Comparison of ENCODE assay signal across 16 mouse cellular contexts in genomic region chr1:33022852-33023251, GRCm38 (mm10).
DNase-seq lines count a peak whose midpoint lies in the region; ATAC-seq and TF ChIP-seq lines count a peak whose summit lies in the region.
"Had no signal": no experiment of that assay in that cellular context is flagged by ENCODE, and none has a peak within 500 bp of the region (broad histone marks: within the 10 kb centered on the region; RNA-seq: fewer than 3 reads in every experiment).

No protein-coding gene starts in this region.

- no peak overlapping the region for H3K4me3 ChIP-seq in left cerebral cortex, adult 2 months
- no peak overlapping the region for H3K4me3 ChIP-seq in ES-E14 (ENCODE audit: insufficient read depth in 1 of 2, low read depth in 1 of 2, low read length in 2 of 2, poor library complexity in 1 of 2, severe bottlenecking in 1 of 2)
- H3K4me3 ChIP-seq: hindbrain, embryonic 12.5 days; kidney, embryonic 15.5 days; liver, embryonic 15.5 days; neural tube, embryonic 15.5 days had no signal

- no peak overlapping the region for H3K27ac ChIP-seq in left cerebral cortex, adult 2 months
- no peak overlapping the region for H3K27ac ChIP-seq in ES-E14 (ENCODE audit: insufficient read depth, low read depth, low read length, poor library complexity, severe bottlenecking)
- H3K27ac ChIP-seq: hindbrain, embryonic 12.5 days; kidney, embryonic 15.5 days; liver, embryonic 15.5 days; neural tube, embryonic 15.5 days had no signal

- H3K36me3 ChIP-seq in ES-E14 (ENCODE audit: control insufficient read depth, insufficient read depth, low read length, poor library complexity, severe bottlenecking), result no peaks in the 10 kb centered on the region
- H3K36me3 ChIP-seq: hindbrain, embryonic 12.5 days; kidney, embryonic 15.5 days; liver, embryonic 15.5 days; neural tube, embryonic 15.5 days had no signal

- peak; percentile 47 for TF ChIP-seq CTCF in left cerebral cortex, adult 2 months (IDR thresholded peaks at IDR 0.05)

- no peaks in the 10 kb centered on the region for H3K4me1 ChIP-seq in ES-E14 (ENCODE audit: control insufficient read depth in 2 of 2, insufficient read depth in 2 of 2, low read length in 2 of 2, poor library complexity in 1 of 2)
- H3K4me1 ChIP-seq: kidney, embryonic 15.5 days; liver, embryonic 15.5 days; neural tube, embryonic 15.5 days had no signal

- peak; percentile 5 for DNase-seq in embryo, embryonic 10 days (ENCODE audit: low spot score)
- no peak for DNase-seq in embryo, embryonic 9.5 days (ENCODE audit: extremely low spot score)
- DNase-seq in left cerebral cortex, adult 2 months (ENCODE audit: extremely low spot score in 1 of 2, low spot score in 2 of 2), result no peak
- no peak for DNase-seq in left cerebral cortex, postnatal 25 days (ENCODE audit: low spot score in 2 of 2)
- peak; percentile 20 for DNase-seq in ES-E14 (ENCODE audit: low read depth, low spot score)
- DNase-seq in frontal cortex, postnatal 10 days (ENCODE audit: low spot score in 2 of 2), result no peak
- DNase-seq in kidney, adult 8-10 months, result no peak
- DNase-seq: adrenal gland, postnatal 10 days; cerebellum, postnatal 36 days; layer of hippocampus, adult 9-11 months; left cerebral cortex, postnatal 4 days had no signal

- in situ Hi-C loops in ES-E14 (cut with MboI; ENCODE audit: low sequenced_read_pairs in 2 of 2, unreplicated experiment in 2 of 2), result no loop called here

- H3K9ac ChIP-seq in ES-E14 (ENCODE audit: insufficient read depth, low read depth, low read length, poor library complexity, severe bottlenecking), result no peak overlapping the region
- H3K9ac ChIP-seq: hindbrain, embryonic 12.5 days; kidney, embryonic 15.5 days; liver, embryonic 15.5 days; neural tube, embryonic 15.5 days had no signal

- 0 out of 2 replicates have a peak, but pooled peaks have one; percentile 36 for ATAC-seq in common myeloid progenitor, adult 5-6 weeks (replicated peaks; ENCODE audit: low read depth, poor library complexity, severe bottlenecking)

- H3K9me3 ChIP-seq in ES-E14 (ENCODE audit: control insufficient read depth, insufficient read depth, low read depth, low read length), result no peaks in the 10 kb centered on the region
- H3K9me3 ChIP-seq: hindbrain, embryonic 12.5 days; kidney, embryonic 15.5 days; liver, embryonic 15.5 days; neural tube, embryonic 15.5 days had no signal

- intact Hi-C loops in left cerebral cortex, adult 2 months (cut with DNase I), result loop anchor here (10.0 kb wide), 1 partner anchor 848 kb away; the partner anchor contains the start of gene Khdrbs2
- intact Hi-C loops in left cerebral cortex, postnatal 25 days (cut with DNase I), result no loop called here

TF ChIP-seq in ES-E14, 5 proteins besides CTCF, POLR2A, EP300 and RAD21:
- TF ChIP-seq ZC3H11A (IDR thresholded peaks at IDR 0.05; ENCODE audit: borderline replicate concordance, low read depth, low read length) (no peak), ZNF384 (IDR thresholded peaks at IDR 0.05; ENCODE audit: low read depth, low read length) (peak; percentile 99)
TF ChIP-seq in ES-E14: peak in this region for 1.

Comparison
In these comparisons a context has a peak if more than half of its experiments do, and no peak if none do; other contexts are left out.
1. DNase-seq: peak in embryo, embryonic 10 days (single experiment) and ES-E14 (single experiment); none in embryo, embryonic 9.5 days (single experiment), left cerebral cortex, adult 2 months (0 of 2), left cerebral cortex, postnatal 25 days (0 of 2), frontal cortex, postnatal 10 days (0 of 2) and kidney, adult 8-10 months (0 of 2).